Mouse (Mus musculus) hindlimb bud, embryonic 11.5 days (tissue): ENCODE measurements at regions not wholly inside any gene's neighbourhood (a gene's known extent, or its start where the extent isn't known, plus 50 kb on each side); places are given as distances from the start of the nearest gene placed in this dataset.
A peak's percentile ranks its signal among the peaks of the same experiment; 100 is the strongest.

Experiments
- DNase-seq: peaks from one replicate; pipeline ENCODE4 v3.0.0-alpha.2; 2012; ENCODE audit warnings: low read depth, low spot score; ENCODE audit errors: extremely low spot score

- peak; percentile 22 for DNase-seq
These were observed 52.2 kb upstream of the Otud4 start for GRCm38 (mm10) chr8:79587258-79587657.

- DNase-seq, result peak; percentile 71
These were observed 54.5 kb upstream of the Otud4 start for GRCm38 (mm10) chr8:79584966-79585365.

GRCm38 (mm10) chr8:79583326-79583725 lies 56.1 kb upstream of the Otud4 start:
- no peak for DNase-seq

DNA sequence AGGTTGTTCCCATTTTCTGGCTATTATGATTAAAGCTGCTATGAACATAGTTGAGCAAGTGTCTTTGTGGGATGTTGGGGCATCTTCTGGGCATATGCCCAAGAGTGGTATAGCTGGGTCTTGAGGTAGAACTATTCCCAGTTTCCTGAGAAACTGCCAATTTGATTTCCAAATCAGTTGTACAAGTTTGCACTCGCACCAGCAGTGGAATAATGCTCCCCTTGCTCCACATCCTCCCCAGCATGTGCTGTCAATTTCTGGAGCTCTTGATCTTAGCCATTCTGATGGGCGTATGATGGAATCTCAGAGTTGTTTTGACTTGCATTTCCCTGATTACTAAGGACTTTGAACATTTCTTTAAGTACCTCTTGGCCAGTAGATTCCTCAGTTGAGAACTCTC lies 57.2 kb upstream of the Otud4 start:
- DNase-seq, result no peak

- no peak for DNase-seq
These were observed 63.3 kb upstream of the Otud4 start for GRCm38 (mm10) chr8:79576086-79576485.

DNA sequence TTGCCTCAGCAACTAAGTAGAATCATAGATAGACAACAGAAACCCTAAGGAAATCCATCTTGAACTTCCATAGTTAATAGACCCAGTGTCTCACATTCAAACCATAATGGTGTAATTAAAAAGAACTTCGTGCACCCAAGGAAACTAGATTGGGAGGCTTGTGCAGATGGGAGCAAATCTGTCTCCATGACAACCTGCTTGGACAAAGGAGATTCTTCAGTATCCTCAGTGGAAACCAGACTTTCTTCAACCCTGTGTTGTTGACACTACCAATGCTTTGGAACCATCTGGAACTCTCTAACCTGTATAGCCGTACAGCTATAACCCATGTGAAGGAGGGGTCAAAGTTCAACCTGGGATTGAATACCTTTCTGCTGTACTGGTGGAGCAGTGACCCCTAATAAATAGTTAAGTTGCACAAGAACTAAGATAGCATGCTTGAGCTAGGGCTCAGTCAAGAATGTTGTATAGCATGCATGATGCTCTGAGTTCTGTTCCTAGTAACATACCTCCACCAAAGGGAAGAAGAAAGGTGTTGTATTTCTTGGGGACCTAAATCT lies 64.2 kb upstream of the Otud4 start:
- DNase-seq, result no peak

- DNase-seq, result no peak
These were observed 65.9 kb upstream of the Otud4 start for GRCm38 (mm10) chr8:79573491-79573890.

DNA sequence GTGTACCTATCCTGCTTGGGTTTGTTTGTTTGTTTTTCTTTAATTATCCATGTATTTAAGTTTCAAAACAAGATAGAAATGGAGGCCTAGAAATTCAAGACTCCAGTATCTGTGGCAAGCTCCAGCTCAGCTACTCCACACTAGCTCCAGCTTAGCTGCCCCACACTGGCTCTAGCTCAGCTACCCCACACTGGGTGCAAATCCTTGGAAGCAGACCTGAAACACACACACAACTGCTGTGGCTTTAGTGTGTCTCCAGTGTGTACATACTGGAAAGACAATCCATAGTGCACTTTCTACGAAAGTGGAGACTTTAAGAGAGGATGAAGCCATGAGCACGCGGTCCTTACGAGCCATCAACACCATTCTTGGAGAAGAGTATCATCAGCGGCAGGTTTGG lies 66.9 kb upstream of the Otud4 start:
- no peak for DNase-seq

DNA sequence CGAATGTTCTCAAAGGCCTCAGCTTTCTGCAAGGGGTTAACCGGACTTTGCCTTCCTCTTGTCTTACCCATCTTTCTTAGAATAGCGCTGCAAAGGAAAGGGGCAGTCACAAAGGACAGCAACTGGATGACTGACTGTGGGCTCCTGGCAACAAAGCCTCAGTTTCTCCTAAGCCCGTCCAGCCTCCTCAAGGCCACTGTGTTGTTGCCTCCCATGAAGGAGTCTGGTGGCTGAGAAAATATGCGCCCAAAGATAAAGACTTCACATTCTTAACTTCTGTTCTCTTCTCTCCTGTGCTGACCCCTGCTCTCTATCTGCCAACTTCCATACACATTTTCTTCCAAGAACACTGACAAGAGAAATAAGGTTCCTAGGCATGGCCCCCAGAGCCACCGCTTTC lies 76.3 kb upstream of the Otud4 start:
- DNase-seq, result no peak

- DNase-seq, result no peak
These were observed 76.7 kb upstream of the Otud4 start for GRCm38 (mm10) chr8:79562669-79563068.

DNA sequence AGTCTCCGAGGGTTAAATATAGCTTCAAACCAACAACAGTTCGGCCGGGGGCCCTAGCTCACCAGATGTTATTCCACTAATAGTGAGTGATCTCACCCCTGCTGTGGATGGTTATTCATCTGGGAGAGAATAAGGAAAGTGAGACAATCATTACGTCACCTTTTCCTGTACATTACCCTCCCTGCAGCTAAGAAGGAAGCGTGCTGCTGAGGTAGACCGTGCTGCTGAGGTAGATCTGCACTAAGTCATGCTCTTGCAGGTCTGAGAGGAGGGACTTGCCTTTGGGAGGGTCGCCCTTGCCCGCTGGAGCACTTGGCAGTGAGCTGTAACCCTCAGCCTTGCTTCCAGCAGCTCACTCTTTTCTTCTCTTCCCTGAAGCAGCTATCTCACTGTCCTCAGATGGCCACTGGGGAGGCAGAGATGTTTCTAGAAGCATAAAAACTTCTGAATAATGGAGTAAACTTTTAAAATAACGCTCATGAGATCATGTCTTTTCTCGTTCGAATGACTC lies 77.3 kb upstream of the Otud4 start:
- no peak for DNase-seq

- no peak for DNase-seq
These were observed 78.0 kb upstream of the Otud4 start for GRCm38 (mm10) chr8:79561269-79562063.

- DNase-seq, result no peak
These were observed 79.9 kb upstream of the Otud4 start for GRCm38 (mm10) chr8:79559516-79559915.

GRCm38 (mm10) chr8:79554311-79554710 lies 85.1 kb upstream of the Otud4 start:
- DNase-seq, result no peak

GRCm38 (mm10) chr8:79550151-79550550 lies 89.3 kb upstream of the Otud4 start:
- DNase-seq, result no peak

- DNase-seq, result no peak
These were observed 91.3 kb upstream of the Otud4 start for GRCm38 (mm10) chr8:79548156-79548555.

DNA sequence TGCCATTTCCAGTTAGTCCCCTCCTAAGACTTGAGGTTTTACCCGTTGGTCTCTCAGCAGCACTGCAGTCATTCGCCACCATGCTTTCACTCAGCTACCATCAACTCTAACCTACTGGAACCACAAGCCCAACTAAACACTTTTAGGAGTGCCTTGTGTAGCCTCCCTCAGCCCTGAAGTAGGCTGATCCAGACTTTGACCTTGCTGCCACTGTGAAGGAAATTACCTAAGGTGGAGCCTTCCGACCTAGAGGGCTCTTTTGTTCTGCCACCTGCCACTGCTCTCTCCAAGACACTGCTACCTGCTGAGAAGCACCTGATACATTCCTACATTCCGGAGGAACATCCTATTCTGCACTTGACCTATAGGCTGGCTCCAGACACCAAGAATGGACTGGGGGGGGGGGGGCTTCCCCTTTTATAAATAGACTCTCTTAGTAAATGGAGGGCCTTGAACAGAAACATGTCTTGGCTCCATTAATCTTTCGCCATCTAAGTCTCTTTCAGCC lies 93.5 kb upstream of the Otud4 start:
- no peak for DNase-seq

- DNase-seq, result no peak
These were observed 97.0 kb upstream of the Otud4 start for GRCm38 (mm10) chr8:79542461-79542860.

GRCm38 (mm10) chr8:79540053-79540452 lies 99.4 kb upstream of the Otud4 start:
- no peak for DNase-seq

- DNase-seq, result no peak
These were observed 105.0 kb upstream of the Otud4 start for GRCm38 (mm10) chr8:79534271-79534889.

GRCm38 (mm10) chr8:79529556-79529955 lies 109.9 kb upstream of the Otud4 start:
- no peak for DNase-seq

DNA sequence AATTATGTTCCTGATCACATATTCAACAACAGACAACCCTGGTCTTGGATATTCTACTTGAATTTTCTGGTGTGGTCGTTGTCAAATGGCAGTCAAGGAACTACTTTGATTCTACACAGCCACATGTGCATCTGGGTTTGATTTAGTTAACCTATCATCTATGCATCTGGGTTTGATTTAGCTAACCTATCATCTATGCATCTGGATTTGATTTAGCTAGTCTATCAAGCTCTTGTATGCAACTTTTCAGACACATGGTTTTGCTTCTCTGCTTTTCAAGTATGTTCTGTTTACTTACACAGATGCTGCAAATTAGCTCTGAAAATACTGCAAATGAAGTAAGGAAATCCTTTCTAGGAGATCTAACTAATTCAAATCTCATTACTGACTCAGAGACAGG lies 117.4 kb upstream of the Otud4 start:
- DNase-seq, result peak; percentile 95
